Mouse (Mus musculus): Measurements from ENCODE around the gene Dlgap3.

DNA sequence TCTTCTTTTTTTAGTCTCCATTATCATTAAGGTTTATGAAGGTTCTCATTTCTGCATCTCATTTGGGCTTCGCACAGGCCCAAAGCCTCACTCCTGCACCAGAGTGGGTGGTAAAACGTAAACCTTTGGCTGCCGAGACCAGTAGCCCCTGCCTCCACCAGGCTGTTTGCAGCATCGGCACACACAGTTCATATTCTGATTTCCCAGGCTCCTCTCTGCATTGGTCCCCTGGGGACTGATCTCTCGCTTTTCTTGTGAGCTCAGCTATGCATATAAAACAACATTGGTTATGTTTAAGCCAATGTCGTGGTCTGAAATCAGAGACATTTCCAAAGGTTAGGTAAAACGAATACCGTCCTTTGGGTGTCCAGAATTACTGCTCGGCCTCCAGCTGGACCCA lies 42.3 kb downstream of the Dlgap3 start:
- TF ChIP-seq GATA1 (IDR thresholded peaks at IDR 0.05; ENCODE audit: low read length): no peak
- no peak for TF ChIP-seq TAL1 (IDR thresholded peaks at IDR 0.05; ENCODE audit: low read length)
